Mouse (Mus musculus) embryonic fibroblast, embryonic 13.5 days (primary cell): Measurements from ENCODE around the gene Fscn1. TPM values are rescaled to one million over a fixed set of nuclear protein-coding genes. Genes with fewer than 3 reads are reported as not detected.

Source experiments
- H3K27ac ChIP-seq: 2 replicates; pipeline ENCODE4 v1.5.1; 2012; ENCODE audit warnings: low read length, control low read depth, inconsistent platforms; ENCODE audit not compliant: insufficient read depth
- H3K4me1 ChIP-seq: 2 replicates; pipeline ENCODE4 v1.6.1; 2011; ENCODE audit warnings: low read length; ENCODE audit not compliant: control insufficient read depth, insufficient read depth
- H3K4me3 ChIP-seq: 2 replicates; pipeline ENCODE4 v1.5.1; 2011; ENCODE audit warnings: mild to moderate bottlenecking, control low read depth, low read length; ENCODE audit not compliant: insufficient read depth
- CTCF ChIP-seq: IDR thresholded peaks from 2 replicates; pipeline ENCODE4 v1.5.1; 2011; ENCODE audit warnings: mild to moderate bottlenecking, control low read depth, low read length, moderate library complexity, borderline replicate concordance; ENCODE audit not compliant: insufficient read depth
- POLR2A ChIP-seq: IDR thresholded peaks from 2 replicates; pipeline ENCODE4 v1.6.1; 2011; ENCODE audit warnings: low read depth, mild to moderate bottlenecking, control low read depth, low read length, moderate library complexity
- polyA plus RNA-seq: library from polyadenylated mRNA; stranded (reverse); fragments of >200 nt; gene quantifications from 2 replicates; pipeline ENCODE4 v1.2.4, GENCODE M21; 2011; ENCODE audit warnings: low read depth; ENCODE audit not compliant: missing spikeins, insufficient read length

The Fscn1 gene
- 323 and 406 TPM in 2 replicates for polyA plus RNA-seq

- H3K4me3 ChIP-seq: peak within 1 kb of the TSS; percentile 71
- H3K27ac ChIP-seq: peak within 1 kb of the TSS; percentile 96
- no peak for TF ChIP-seq CTCF
- peak; percentile 100 for TF ChIP-seq POLR2A
- 0 out of 2 replicates have a peak, but pooled peaks cover 6% of the 10 kb centered on the region for H3K4me1 ChIP-seq
Measured at GRCm38 (mm10) chr5:142959576-142960556, at the start of gene Fscn1. TSS of gene Fscn1 (plus strand) at chr5:142960343.

- H3K4me1 ChIP-seq: peaks cover 17% of the 10 kb centered on the region
- H3K4me3 ChIP-seq: no peak overlapping the region
- TF ChIP-seq POLR2A (no peak), CTCF (no peak)
- no peak overlapping the region for H3K27ac ChIP-seq
Measured at GRCm38 (mm10) chr5:142911629-142912028, 48.5 kb upstream of the Fscn1 start.

- no peak overlapping the region for H3K4me3 ChIP-seq
- H3K27ac ChIP-seq: no peak overlapping the region
- TF ChIP-seq POLR2A: no peak
- TF ChIP-seq CTCF: no peak
- peaks cover 17% of the 10 kb centered on the region for H3K4me1 ChIP-seq
Measured at GRCm38 (mm10) chr5:142912320-142912719, 47.8 kb upstream of the Fscn1 start.

GRCm38 (mm10) chr5:142912739-142913138 lies 47.4 kb upstream of the Fscn1 start:
- TF ChIP-seq CTCF (no peak), POLR2A (no peak)
- no peak overlapping the region for H3K4me3 ChIP-seq
- peaks cover 13% of the 10 kb centered on the region for H3K4me1 ChIP-seq
- no peak overlapping the region for H3K27ac ChIP-seq

GRCm38 (mm10) chr5:142915231-142915630 lies 44.9 kb upstream of the Fscn1 start:
- Histone ChIP-seq H3K4me3 (no peak overlapping the region), H3K4me1 (no peaks in the 10 kb centered on the region; the same call in 1 of the 2 replicates), H3K27ac (no peak overlapping the region)
- TF ChIP-seq POLR2A (no peak), CTCF (no peak)

- H3K27ac ChIP-seq: no peak overlapping the region
- TF ChIP-seq CTCF (no peak), POLR2A (no peak)
- H3K4me3 ChIP-seq: no peak overlapping the region
- peaks cover 6% of the 10 kb centered on the region for H3K4me1 ChIP-seq
Measured at GRCm38 (mm10) chr5:142916593-142916992, 43.5 kb upstream of the Fscn1 start.

- TF ChIP-seq CTCF (no peak), POLR2A (no peak)
- peaks cover 7% of the 10 kb centered on the region for H3K4me1 ChIP-seq
- no peak overlapping the region for H3K27ac ChIP-seq
- no peak overlapping the region for H3K4me3 ChIP-seq
Measured at GRCm38 (mm10) chr5:142917402-142917801, 42.7 kb upstream of the Fscn1 start.

- peak; percentile 64; the same call in 1 of the 2 replicates for TF ChIP-seq POLR2A
- no peak for TF ChIP-seq CTCF
- Histone ChIP-seq H3K27ac (peak overlapping the region; percentile 86), H3K4me1 (peaks cover 7% of the 10 kb centered on the region), H3K4me3 (no peak overlapping the region)
Measured at GRCm38 (mm10) chr5:142920311-142921073, 39.7 kb upstream of the Fscn1 start.

GRCm38 (mm10) chr5:142921074-142921459 lies 39.1 kb upstream of the Fscn1 start:
- H3K27ac ChIP-seq: peak overlapping the region; percentile 86
- no peak overlapping the region for H3K4me3 ChIP-seq
- peaks cover 12% of the 10 kb centered on the region for H3K4me1 ChIP-seq
- TF ChIP-seq POLR2A: no peak
- no peak for TF ChIP-seq CTCF
